Mouse (Mus musculus): ENCODE measurements around the gene Hsd17b11. TPM values are rescaled to one million over a fixed set of nuclear protein-coding genes. Genes with fewer than 3 reads are reported as not detected.
A peak's percentile ranks its signal among the peaks of the same experiment; 100 is the strongest.

The Hsd17b11 gene
- polyA plus RNA-seq, 1 experiment from 2014 or later = 2.6 TPM

GRCm38 (mm10) chr5:103980705-103981560, 40.8 kb downstream of the Hsd17b11 start:
- Histone ChIP-seq H3K4me3 (replicated peaks) (no peak overlapping the region), H3K9me3 (replicated peaks) (no peaks in the 10 kb centered on the region), H3K36me3 (replicated peaks) (no peaks in the 10 kb centered on the region), H3K4me2 (no peak overlapping the region), H3K27ac (replicated peaks) (no peak overlapping the region), H3K27me3 (no peaks in the 10 kb centered on the region; the same call in 1 of the 2 replicates), H3K9ac (no peak overlapping the region), H3K4me1 (replicated peaks) (no peaks in the 10 kb centered on the region)
- 64% methylated on average over 9 of the region's 9 CpGs for WGBS (ENCODE audit: insufficient replicate concordance)
- ATAC-seq (ENCODE audit: insufficient read depth) = no peak; the same call in 1 of the 2 replicates

GRCm38 (mm10) chr5:103977907-103978570, 43.7 kb downstream of the Hsd17b11 start:
- Histone ChIP-seq H3K27ac (replicated peaks) (no peak overlapping the region), H3K4me2 (no peak overlapping the region), H3K9ac (no peak overlapping the region), H3K27me3 (peaks cover 2% of the 10 kb centered on the region), H3K9me3 (replicated peaks) (no peaks in the 10 kb centered on the region), H3K4me1 (replicated peaks) (no peaks in the 10 kb centered on the region), H3K4me3 (replicated peaks) (no peak overlapping the region), H3K36me3 (replicated peaks) (no peaks in the 10 kb centered on the region)
- ATAC-seq (ENCODE audit: insufficient read depth) = no peak
- 54% methylated on average over 7 of the region's 7 CpGs for WGBS (ENCODE audit: insufficient replicate concordance)

- H3K27ac ChIP-seq (replicated peaks) = peak within 1 kb of the TSS; percentile 55; the same call in 1 of the 2 replicates
- ATAC-seq (ENCODE audit: insufficient read depth) = peak; percentile 83
- peaks cover 10% of the 10 kb centered on the region for H3K27me3 ChIP-seq
Observed at GRCm38 (mm10) chr5:103977297-103977696, 44.4 kb downstream of the Hsd17b11 start, which contains the start of gene Hsd17b13. Gene Hsd17b13, minus strand, starts transcription at chr5:103977410.

GRCm38 (mm10) chr5:103975736-103976135, 46.0 kb downstream of the Hsd17b11 start:
- Histone ChIP-seq H3K9me3 (replicated peaks) (no peaks in the 10 kb centered on the region), H3K36me3 (replicated peaks) (no peaks in the 10 kb centered on the region), H3K4me3 (replicated peaks) (no peak overlapping the region), H3K4me1 (replicated peaks) (no peaks in the 10 kb centered on the region), H3K27ac (replicated peaks) (no peak overlapping the region), H3K4me2 (no peak overlapping the region), H3K27me3 (peaks cover 11% of the 10 kb centered on the region), H3K9ac (no peak overlapping the region)
- no peak for ATAC-seq (ENCODE audit: insufficient read depth)
- WGBS (ENCODE audit: insufficient replicate concordance) = 31% methylated on average over 7 of the region's 7 CpGs

More at GRCm38 (mm10) chr5:103977297-103977696, 44.4 kb downstream of the Hsd17b11 start, which contains the start of gene Hsd17b13:
- H3K36me3 ChIP-seq (replicated peaks) = no peaks in the 10 kb centered on the region
- H3K9ac ChIP-seq = no peak within 1 kb of the TSS
- no peaks in the 10 kb centered on the region for H3K4me1 ChIP-seq (replicated peaks)
- no peak within 1 kb of the TSS for H3K4me3 ChIP-seq (replicated peaks)
- no peak within 1 kb of the TSS for H3K4me2 ChIP-seq
- 51% methylated on average over 4 of the region's 4 CpGs for WGBS (ENCODE audit: insufficient replicate concordance)
- no peaks in the 10 kb centered on the region for H3K9me3 ChIP-seq (replicated peaks)

- Histone ChIP-seq H3K4me1 (replicated peaks) (no peaks in the 10 kb centered on the region), H3K9me3 (replicated peaks) (no peaks in the 10 kb centered on the region), H3K36me3 (replicated peaks) (no peaks in the 10 kb centered on the region), H3K27ac (replicated peaks) (no peak overlapping the region), H3K4me3 (replicated peaks) (no peak overlapping the region), H3K9ac (no peak overlapping the region), H3K27me3 (peaks cover 11% of the 10 kb centered on the region), H3K4me2 (peak overlapping the region; percentile 32; the same call in 1 of the 2 replicates)
- ATAC-seq (ENCODE audit: insufficient read depth) = no peak
- 41% methylated on average over 13 of the region's 13 CpGs for WGBS (ENCODE audit: insufficient replicate concordance)
Observed at GRCm38 (mm10) chr5:103972801-103973200, 48.9 kb downstream of the Hsd17b11 start.

GRCm38 (mm10) chr5:103972379-103972778, 49.3 kb downstream of the Hsd17b11 start:
- H3K4me1 ChIP-seq (replicated peaks) = no peaks in the 10 kb centered on the region
- ATAC-seq (ENCODE audit: insufficient read depth) = no peak
- peak overlapping the region; percentile 32; the same call in 1 of the 2 replicates for H3K4me2 ChIP-seq
- 21% methylated on average over 19 of the region's 19 CpGs for WGBS (ENCODE audit: insufficient replicate concordance)
- H3K27me3 ChIP-seq = peaks cover 11% of the 10 kb centered on the region
- no peaks in the 10 kb centered on the region for H3K36me3 ChIP-seq (replicated peaks)
- H3K9me3 ChIP-seq (replicated peaks) = no peaks in the 10 kb centered on the region
- no peak overlapping the region for H3K9ac ChIP-seq
- H3K27ac ChIP-seq (replicated peaks) = no peak overlapping the region
- no peak overlapping the region for H3K4me3 ChIP-seq (replicated peaks)

- Histone ChIP-seq H3K4me3 (replicated peaks) (no peak overlapping the region), H3K27ac (replicated peaks) (no peak overlapping the region), H3K36me3 (replicated peaks) (no peaks in the 10 kb centered on the region), H3K9me3 (replicated peaks) (no peaks in the 10 kb centered on the region), H3K27me3 (peaks cover 11% of the 10 kb centered on the region), H3K4me2 (no peak overlapping the region), H3K9ac (no peak overlapping the region), H3K4me1 (replicated peaks) (no peaks in the 10 kb centered on the region)
- ATAC-seq (ENCODE audit: insufficient read depth) = no peak
- 28% methylated on average over 5 of the region's 5 CpGs for WGBS (ENCODE audit: insufficient replicate concordance)
Observed at GRCm38 (mm10) chr5:103971051-103971450, 50.7 kb downstream of the Hsd17b11 start.

GRCm38 (mm10) chr5:103962935-103963429, 58.7 kb downstream of the Hsd17b11 start:
- H3K36me3 ChIP-seq (replicated peaks) = no peaks in the 10 kb centered on the region
- ATAC-seq (ENCODE audit: insufficient read depth) = peak; percentile 65
- no peaks in the 10 kb centered on the region for H3K4me1 ChIP-seq (replicated peaks)
- no peak overlapping the region for H3K27ac ChIP-seq (replicated peaks)
- 60% methylated on average over 1 of the region's 1 CpGs for WGBS (ENCODE audit: insufficient replicate concordance)
- H3K9ac ChIP-seq = no peak overlapping the region
- no peaks in the 10 kb centered on the region for H3K27me3 ChIP-seq
- no peak overlapping the region for H3K4me3 ChIP-seq (replicated peaks)
- no peak overlapping the region for H3K4me2 ChIP-seq
- H3K9me3 ChIP-seq (replicated peaks) = no peaks in the 10 kb centered on the region

- no peak overlapping the region for H3K4me2 ChIP-seq
- no peak overlapping the region for H3K4me3 ChIP-seq (replicated peaks)
- no peaks in the 10 kb centered on the region for H3K27me3 ChIP-seq
- H3K9me3 ChIP-seq (replicated peaks) = no peaks in the 10 kb centered on the region
- H3K27ac ChIP-seq (replicated peaks) = no peak overlapping the region
- H3K4me1 ChIP-seq (replicated peaks) = no peaks in the 10 kb centered on the region
- no peaks in the 10 kb centered on the region for H3K36me3 ChIP-seq (replicated peaks)
- ATAC-seq (ENCODE audit: insufficient read depth) = no peak
- 42% methylated on average over 5 of the region's 5 CpGs for WGBS (ENCODE audit: insufficient replicate concordance)
- H3K9ac ChIP-seq = no peak overlapping the region
Observed at GRCm38 (mm10) chr5:103954638-103955037, 67.1 kb downstream of the Hsd17b11 start.

GRCm38 (mm10) chr5:103953135-103954083, 68.3 kb downstream of the Hsd17b11 start:
- H3K9ac ChIP-seq = no peak overlapping the region
- H3K4me2 ChIP-seq = no peak overlapping the region
- H3K4me1 ChIP-seq (replicated peaks) = no peaks in the 10 kb centered on the region
- no peak for ATAC-seq (ENCODE audit: insufficient read depth)
- H3K9me3 ChIP-seq (replicated peaks) = no peaks in the 10 kb centered on the region
- H3K27ac ChIP-seq (replicated peaks) = no peak overlapping the region
- no peak overlapping the region for H3K4me3 ChIP-seq (replicated peaks)
- 67% methylated on average over 10 of the region's 10 CpGs for WGBS (ENCODE audit: insufficient replicate concordance)
- no peaks in the 10 kb centered on the region for H3K27me3 ChIP-seq
- no peaks in the 10 kb centered on the region for H3K36me3 ChIP-seq (replicated peaks)
